Comparison of ENCODE assay signal across 7 mouse cellular contexts in genomic region chr19:24552641-24553040, GRCm38 (mm10). TPM values are rescaled to one million over a fixed set of nuclear protein-coding genes. Genes with fewer than 3 reads are reported as not detected.
DNase-seq lines count a peak whose midpoint lies in the region; ATAC-seq and TF ChIP-seq lines count a peak whose summit lies in the region.
"Not testable (repeated sequence)": the region's sequence is repeated elsewhere in the genome, so short reads cannot be mapped to it uniquely, and the experiment has no call there.

No protein-coding gene starts in this region.

- not testable (repeated sequence) for ATAC-seq in intestine, postnatal 0 days; lung, embryonic 14.5 days (ENCODE audit: insufficient read depth); lung, postnatal 0 days
- peak; percentile 54 for ATAC-seq in neutrophil, adult 5-6 weeks (ENCODE audit: extremely low read depth, insufficient number of reproducible peaks, low FRiP score, poor library complexity, severe bottlenecking)

- in situ Hi-C loops in CH12.LX (cut with MboI; ENCODE audit: low pct_ligation_motif_present, low pct_unique_long_range_greater_than_20kb, low sequenced_read_pairs): not testable (repeated sequence)

- peaks cover 11% of the 10 kb centered on the region for H3K9me3 ChIP-seq in CH12.LX (replicated peaks; ENCODE audit: low read length)
- H3K9me3 ChIP-seq in heart, embryonic 10.5 days; intestine, postnatal 0 days (ENCODE audit: control insufficient read depth); lung, embryonic 14.5 days (ENCODE audit: low read depth, low read length); lung, postnatal 0 days (ENCODE audit: low read length): not testable (repeated sequence)

- TF ChIP-seq POLR2A in CH12.LX (IDR thresholded peaks at IDR 0.05; ENCODE audit: low read depth, low read length): not testable (repeated sequence)

- H3K4me2 ChIP-seq in CH12.LX (ENCODE audit: insufficient read depth, low read depth, poor library complexity, severe bottlenecking): not testable (repeated sequence)
- peak overlapping the region; percentile 46; the same call in 1 of the 2 replicates for H3K4me2 ChIP-seq in intestine, postnatal 0 days (replicated peaks; ENCODE audit: low read depth)
- H3K4me2 ChIP-seq in lung, embryonic 14.5 days: peak overlapping the region; percentile 89; the same call in 1 of the 2 replicates
- 0 out of 2 replicates have a peak overlapping the region, but pooled peaks have one; percentile 27 for H3K4me2 ChIP-seq in lung, postnatal 0 days (replicated peaks; ENCODE audit: low read depth, low read length)

- peaks cover 36% of the 10 kb centered on the region for H3K27me3 ChIP-seq in CH12.LX (replicated peaks)
- not testable (repeated sequence) for H3K27me3 ChIP-seq in heart, embryonic 10.5 days (ENCODE audit: insufficient read depth, poor library complexity, severe bottlenecking); intestine, postnatal 0 days (replicated peaks; ENCODE audit: control insufficient read depth, insufficient read depth, low read length); lung, postnatal 0 days (replicated peaks; ENCODE audit: insufficient read depth, low read length)
- H3K27me3 ChIP-seq in lung, embryonic 14.5 days (ENCODE audit: insufficient read depth, low read length): peaks cover 25% of the 10 kb centered on the region

- TF ChIP-seq CTCF in CH12.LX (conservative IDR thresholded peaks at IDR 0.05 in 1 of 2, IDR thresholded peaks at IDR 0.05 in 1 of 2; ENCODE audit: low read depth in 2 of 2, low read length in 2 of 2); intestine, postnatal 0 days (IDR thresholded peaks at IDR 0.05; ENCODE audit: low read depth); lung, embryonic 14.5 days (IDR thresholded peaks at IDR 0.05; ENCODE audit: low read depth); lung, postnatal 0 days (IDR thresholded peaks at IDR 0.05): not testable (repeated sequence)

- H3K79me2 ChIP-seq in CH12.LX (replicated peaks; ENCODE audit: control insufficient read depth, extremely low read depth, insufficient read depth, poor library complexity, severe bottlenecking): not testable (repeated sequence)

- dilution Hi-C loops in CH12.LX (cut with MboI; ENCODE audit: extremely low pct_ligation_motif_present, extremely low pct_unique_long_range_greater_than_20kb, low sequenced_read_pairs): not testable (repeated sequence)

- H3K9ac ChIP-seq in CH12.LX (ENCODE audit: insufficient read depth, low read depth); intestine, postnatal 0 days (ENCODE audit: low read depth, low read length); lung, embryonic 14.5 days; lung, postnatal 0 days (replicated peaks; ENCODE audit: low read depth): not testable (repeated sequence)

- H3K27ac ChIP-seq in CH12.LX (ENCODE audit: insufficient read depth, low read depth); heart, embryonic 10.5 days; intestine, postnatal 0 days (ENCODE audit: low read depth, low read length); lung, embryonic 14.5 days (ENCODE audit: low read depth): not testable (repeated sequence)
- peak overlapping the region; percentile 38; the same call in 1 of the 2 replicates for H3K27ac ChIP-seq in lung, postnatal 0 days (ENCODE audit: low read length)

- H3K4me3 ChIP-seq in CH12.LX (replicated peaks in 1 of 3; ENCODE audit: low read depth in 2 of 3, low read length in 2 of 3, poor library complexity in 1 of 3); heart, embryonic 10.5 days; intestine, postnatal 0 days (ENCODE audit: low read depth, low read length); lung, embryonic 14.5 days (ENCODE audit: low read depth, low read length); lung, postnatal 0 days (ENCODE audit: low read depth, low read length): not testable (repeated sequence)

- DNase-seq in CH12.LX (ENCODE audit: extremely low read depth): peak; percentile 58
- DNase-seq in cerebellum, adult 9-10 months: peak; percentile 30
- peak; percentile 27 for DNase-seq in heart, embryonic 10.5 days (ENCODE audit: low spot score)
- DNase-seq in lung, embryonic 14.5 days: not testable (repeated sequence)
- peak; percentile 59 for DNase-seq in lung, postnatal 0 days (ENCODE audit: low spot score)

- TF ChIP-seq EP300 in CH12.LX (IDR thresholded peaks at IDR 0.05; ENCODE audit: low read length): 0 out of 2 replicates have a peak, but pooled peaks have one; percentile 40
- not testable (repeated sequence) for TF ChIP-seq EP300 in lung, postnatal 0 days (IDR thresholded peaks at IDR 0.05)

- TF ChIP-seq RAD21 in CH12.LX (IDR thresholded peaks at IDR 0.05; ENCODE audit: low read depth, low read length): not testable (repeated sequence)

- WGBS in heart, embryonic 10.5 days: 82% methylated on average over 6 of the region's 6 CpGs
- 82% methylated on average over 6 of the region's 6 CpGs for WGBS in intestine, postnatal 0 days
- WGBS in lung, embryonic 14.5 days: 75% methylated on average over 6 of the region's 6 CpGs
- 66% methylated on average over 6 of the region's 6 CpGs for WGBS in lung, postnatal 0 days

- peaks cover 3 to 13% of the 10 kb centered on the region in 2 experiments; a peak in 2 of 4 replicates for H3K4me1 ChIP-seq in CH12.LX (ENCODE audit: control insufficient read depth in 1 of 2, insufficient read depth in 2 of 2)
- peaks cover 28% of the 10 kb centered on the region for H3K4me1 ChIP-seq in heart, embryonic 10.5 days
- H3K4me1 ChIP-seq in intestine, postnatal 0 days (replicated peaks; ENCODE audit: control insufficient read depth, insufficient read depth, low read length); lung, embryonic 14.5 days (ENCODE audit: insufficient read depth); lung, postnatal 0 days (ENCODE audit: insufficient read depth, low read depth, low read length): not testable (repeated sequence)

- H3K36me3 ChIP-seq in CH12.LX (replicated peaks in 1 of 2; ENCODE audit: control insufficient read depth in 1 of 2, insufficient read depth in 1 of 2, low read length in 1 of 2); intestine, postnatal 0 days (ENCODE audit: control insufficient read depth, insufficient read depth); lung, embryonic 14.5 days (ENCODE audit: insufficient read depth); lung, postnatal 0 days (ENCODE audit: insufficient read depth, low read length): not testable (repeated sequence)
- H3K36me3 ChIP-seq in heart, embryonic 10.5 days: peaks cover 11% of the 10 kb centered on the region; the same call in 1 of the 2 replicates

TF ChIP-seq in CH12.LX, 34 proteins besides CTCF, POLR2A, EP300 and RAD21:
- TF ChIP-seq IRF4 (IDR thresholded peaks at IDR 0.05; ENCODE audit: low read depth, low read length): 0 out of 2 replicates have a peak, but pooled peaks have one; percentile 23

RNA-seq across cellular contexts. Expression of gene Pip5k1b, which starts 3.0 kb away (rescaled TPM):
- total RNA-seq in CH12.LX (2012; rRNA removed) (0.92 and 1.7 TPM in 2 replicates), CH12.LX (2014; rRNA removed) (1.9 and 2.0 TPM in 2 replicates)
- 2.9 and 3.7 TPM in 2 replicates for polyA plus RNA-seq in CH12.LX (2012; ENCODE audit: insufficient read length, low read depth)
- 6.3 and 7.7 TPM in 2 replicates for polyA plus RNA-seq in heart, embryonic 10.5 days (2016; fragmentation: Nextera tagmentation; extraction: Ambion mirVana)
- polyA plus RNA-seq in intestine, postnatal 0 days (2015; fragmentation: Nextera tagmentation; extraction: Ambion mirVana): 29.4 and 31.5 TPM in 2 replicates
- 2.3 and 2.6 TPM in 2 replicates for polyA plus RNA-seq in lung, embryonic 14.5 days (2014; fragmentation: Nextera tagmentation; extraction: Ambion mirVana)
- polyA plus RNA-seq in lung, postnatal 0 days (2015; fragmentation: Nextera tagmentation; extraction: Ambion mirVana): 14.1 and 14.5 TPM in 2 replicates
- 23.1 and 30.5 TPM in 2 replicates for total RNA-seq in neutrophil, adult 5-6 weeks (2017)
